Mouse (Mus musculus) heart, adult 8-10 months (tissue): ENCODE measurements around the gene Fads6. TPM values are rescaled to one million over a fixed set of nuclear protein-coding genes. Genes with fewer than 3 reads are reported as not detected.

Source experiments
- DNase-seq: peaks from one replicate; pipeline ENCODE4 v3.0.0; 2022; ENCODE audit warnings: low spot score
- total RNA-seq, 4 experiments: library from RNA; stranded (reverse); gene quantifications; 2 replicates each; pipeline ENCODE4 v1.2.4; 2022

Gene Fads6
- 1 to 10 TPM; 2.0 to 3.5 (median 2.3) TPM for total RNA-seq

DNA sequence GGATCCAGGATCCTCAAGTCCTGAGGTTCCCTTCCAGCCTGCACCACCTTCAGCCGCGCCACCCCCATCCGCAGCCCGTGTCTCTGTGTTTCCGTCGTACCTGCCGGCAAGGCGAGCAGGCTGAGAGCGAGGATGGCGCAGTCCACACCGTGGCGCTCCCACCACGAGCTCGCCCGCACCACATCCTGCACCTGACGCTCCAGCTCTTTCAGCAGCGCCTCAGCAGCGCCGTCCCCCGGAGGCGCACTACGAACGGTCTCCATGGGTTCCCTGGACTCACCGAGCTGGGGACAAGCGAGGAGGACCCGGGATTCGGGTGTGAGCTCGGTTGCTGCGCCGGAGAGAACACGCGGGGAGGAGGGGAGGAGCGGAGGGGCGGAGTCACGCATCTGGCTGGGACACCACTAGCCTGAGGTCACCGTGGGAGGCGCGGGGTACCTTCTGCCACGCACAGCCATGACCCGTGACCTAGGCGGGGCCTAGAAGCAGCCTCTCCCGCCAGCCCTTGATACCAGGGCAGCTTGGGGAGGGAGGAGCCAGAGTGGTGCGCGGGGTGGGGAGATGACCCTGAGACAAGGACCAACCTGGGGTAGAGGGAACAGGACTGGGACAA is at the start of gene Fads6:
TSS of gene Fads6 (minus strand) at position 450 of the 613 bp plus-strand sequence.
- no peak for DNase-seq

DNA sequence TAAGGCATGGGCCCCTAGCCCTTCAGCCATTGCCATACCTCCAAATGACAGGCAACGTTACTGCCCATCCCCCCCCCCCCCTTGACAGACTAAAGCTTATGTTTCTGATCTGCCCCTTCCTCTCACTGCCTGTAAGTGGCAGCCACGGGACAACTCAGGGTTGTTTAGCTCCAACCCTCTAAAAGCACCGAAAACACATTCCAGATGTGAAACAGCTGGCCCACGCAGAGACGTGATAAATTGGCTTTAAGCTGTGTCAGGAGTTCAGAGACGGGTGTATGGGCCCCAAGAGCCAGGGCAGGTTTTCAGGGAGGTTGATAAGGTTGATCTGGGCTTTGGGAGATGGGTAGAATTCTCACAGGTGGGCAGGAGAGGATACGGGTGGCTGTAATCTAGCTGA is 48.1 kb upstream of the Fads6 start:
- DNase-seq = no peak

GRCm38 (mm10) chr11:115344967-115345366 is 47.5 kb upstream of the Fads6 start:
- DNase-seq = no peak

GRCm38 (mm10) chr11:115341866-115342265 is 44.4 kb upstream of the Fads6 start:
- DNase-seq = no peak

DNA sequence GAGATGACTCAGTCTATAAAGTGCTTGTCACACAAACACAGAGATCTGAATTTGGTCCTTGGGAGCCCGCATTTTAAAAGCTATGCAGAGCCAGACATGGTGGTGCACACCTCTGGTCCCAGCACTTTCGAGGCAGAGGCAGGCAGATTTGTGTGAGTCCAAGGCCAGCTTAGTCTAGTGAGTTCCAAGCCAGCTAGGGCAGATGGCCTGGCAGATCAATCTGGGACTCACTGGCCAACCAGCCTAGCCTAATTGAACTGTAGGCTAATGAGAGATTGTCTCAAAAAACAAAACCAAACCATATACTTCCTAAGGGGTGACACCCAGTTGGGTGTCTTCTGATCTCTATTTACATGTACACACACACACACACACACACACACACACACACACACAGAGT is 43.8 kb upstream of the Fads6 start:
- no peak for DNase-seq

DNA sequence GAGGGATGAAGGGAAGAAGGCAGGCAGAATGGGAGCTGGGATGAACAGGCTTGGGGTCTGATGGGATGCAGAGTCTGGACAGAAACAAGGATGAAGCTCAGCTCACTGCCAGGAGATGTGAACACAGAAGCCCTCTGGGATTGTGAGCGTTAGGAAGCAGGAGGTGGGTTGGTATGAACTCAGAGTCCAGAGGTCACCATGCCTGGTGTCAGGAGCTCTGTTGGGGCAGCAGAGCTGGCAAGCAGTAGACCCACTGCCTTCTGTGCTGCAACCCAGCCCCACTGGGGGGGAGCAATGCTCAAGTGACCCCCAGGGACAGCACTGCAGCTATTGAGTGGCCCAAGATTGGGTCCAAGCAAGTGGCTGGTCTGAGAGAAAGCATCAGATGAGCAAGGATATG is 40.4 kb upstream of the Fads6 start:
- DNase-seq = no peak

GRCm38 (mm10) chr11:115337350-115337749 is 39.9 kb upstream of the Fads6 start:
- DNase-seq = no peak

GRCm38 (mm10) chr11:115336115-115336514 is 38.7 kb upstream of the Fads6 start:
- no peak for DNase-seq

DNA sequence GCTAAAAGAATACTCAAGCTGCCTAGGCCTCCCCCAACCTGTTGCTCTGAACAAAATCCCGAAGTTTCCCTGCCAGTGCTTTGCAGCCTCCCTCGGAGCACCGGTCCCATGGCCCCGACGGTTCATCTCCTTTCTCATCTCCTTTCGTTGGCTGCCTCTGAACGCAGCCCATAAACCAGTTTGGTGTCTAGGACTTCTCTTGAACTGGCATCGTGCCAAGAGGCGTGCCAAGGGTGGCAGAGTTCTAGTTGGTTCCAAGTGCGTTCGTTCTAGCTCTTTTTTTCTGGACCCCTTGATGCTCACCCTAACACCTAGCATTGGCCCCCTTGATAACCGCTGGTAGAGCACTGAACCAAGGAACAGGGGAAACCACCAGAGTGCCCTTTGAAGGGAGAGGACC is 37.8 kb upstream of the Fads6 start:
- DNase-seq = no peak

DNA sequence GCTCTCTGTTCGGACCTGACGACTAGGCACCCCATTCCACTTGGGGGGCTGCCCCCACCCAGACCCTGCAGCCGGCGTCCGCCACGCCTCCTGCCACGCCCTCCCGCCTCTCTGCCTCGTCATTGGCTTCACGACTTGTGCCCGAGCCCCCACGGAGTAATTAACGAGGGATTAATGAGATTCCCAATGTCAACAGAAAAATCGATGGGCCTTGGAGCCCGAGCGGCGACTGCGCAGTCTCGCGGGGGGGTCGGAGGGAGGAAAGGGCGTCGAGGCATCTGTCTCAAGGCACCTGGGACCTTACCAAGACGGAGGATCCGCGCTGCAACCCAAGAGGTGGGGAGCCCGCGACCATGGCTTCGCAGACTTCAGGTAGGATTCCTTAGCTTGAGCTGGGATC is 37.1 kb upstream of the Fads6 start, which contains the start of gene Otop3:
TSS of gene Otop3 (plus strand) at position 201 of the 400 bp plus-strand sequence.
- DNase-seq = no peak

GRCm38 (mm10) chr11:115329339-115329738 is 31.9 kb upstream of the Fads6 start:
- no peak for DNase-seq

DNA sequence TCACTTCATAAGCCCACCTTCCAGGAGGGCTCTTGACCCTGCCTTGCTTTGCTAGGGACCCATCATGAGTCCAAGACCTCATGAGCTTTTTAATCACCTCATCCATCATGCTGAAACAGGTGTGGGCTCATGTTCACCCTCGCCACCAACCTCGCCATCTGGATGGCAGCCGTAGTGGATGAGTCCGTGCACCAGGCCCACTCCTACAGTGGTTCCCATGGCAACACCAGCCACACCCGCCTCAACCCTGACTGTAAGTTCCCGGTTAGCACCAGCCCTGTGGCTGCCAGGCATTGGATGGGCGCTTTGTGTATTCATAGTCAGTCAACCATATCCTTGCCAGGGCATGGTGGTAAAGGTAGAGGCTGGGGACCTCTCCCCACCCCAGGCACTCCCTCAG is 29.3 kb upstream of the Fads6 start:
- no peak for DNase-seq

GRCm38 (mm10) chr11:115323354-115323753 is 25.9 kb upstream of the Fads6 start:
- DNase-seq = no peak

- DNase-seq = peak; percentile 27
Measured at GRCm38 (mm10) chr11:115321906-115322693, 24.6 kb upstream of the Fads6 start, which contains the start of gene Ush1g. TSS of gene Ush1g (minus strand) at chr11:115322041.

- DNase-seq = no peak
Measured at GRCm38 (mm10) chr11:115319704-115320383, 22.4 kb upstream of the Fads6 start.

DNA sequence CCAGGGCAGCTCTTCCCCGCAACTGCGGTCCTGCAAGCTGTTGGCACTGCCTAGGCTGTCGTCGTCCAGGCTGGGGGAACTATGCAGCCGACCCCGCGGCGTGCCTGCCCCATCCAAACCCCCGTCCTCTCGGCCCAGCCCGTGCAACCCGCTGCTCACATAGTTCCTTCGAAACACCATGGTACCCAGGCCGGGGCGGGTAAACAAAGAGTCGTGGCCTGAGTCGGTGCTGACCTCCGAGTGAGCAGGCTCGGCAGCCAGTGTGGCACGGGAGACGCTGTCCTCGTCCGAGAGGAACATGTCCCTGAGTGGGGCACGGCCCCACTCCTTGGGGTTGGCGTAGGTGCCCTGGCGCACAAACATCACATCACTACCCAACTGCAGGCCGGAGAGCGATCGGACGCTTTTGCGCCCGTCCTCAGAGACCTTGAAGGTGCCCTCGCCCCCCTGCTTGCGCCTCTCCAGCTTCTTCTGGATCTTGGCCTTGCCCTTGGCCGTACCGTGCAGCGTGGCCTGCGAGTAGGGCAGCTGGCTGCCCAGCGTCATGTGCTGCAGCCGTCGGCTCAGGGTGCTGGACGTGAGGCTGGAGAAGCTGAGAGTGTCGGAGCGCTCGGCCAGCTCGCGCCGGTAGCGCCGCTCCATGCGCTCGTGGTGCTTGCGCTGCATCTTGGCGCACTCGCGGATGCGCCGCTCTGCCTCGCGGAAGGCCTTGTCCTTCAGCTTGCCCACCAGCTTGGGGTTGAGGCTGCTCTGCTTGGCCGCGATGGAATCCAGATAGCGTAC is 21.0 kb upstream of the Fads6 start:
- DNase-seq = no peak

DNA sequence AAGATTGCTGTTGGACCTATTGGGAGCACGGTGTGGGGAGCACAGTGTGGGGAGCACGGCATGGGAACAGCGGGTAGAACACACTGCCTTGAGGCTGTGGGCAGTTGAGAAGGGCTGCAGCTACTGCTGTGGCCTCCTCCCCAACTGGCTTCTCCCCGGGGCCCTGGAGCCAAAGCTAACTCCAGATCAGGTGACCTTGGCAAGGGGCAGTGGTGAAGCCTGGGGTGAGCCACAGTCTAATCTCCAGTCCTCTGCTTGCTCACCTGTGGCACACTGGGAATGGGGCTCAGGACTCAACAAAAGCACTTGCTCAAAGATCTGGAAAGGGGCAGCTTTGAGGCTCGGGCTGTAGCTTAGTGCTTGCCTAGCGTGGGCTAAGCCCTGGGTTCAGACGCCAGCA is 19.7 kb upstream of the Fads6 start:
- DNase-seq = no peak

GRCm38 (mm10) chr11:115314249-115314648 is 16.8 kb upstream of the Fads6 start:
- no peak for DNase-seq

GRCm38 (mm10) chr11:115308781-115309180 is 11.3 kb upstream of the Fads6 start:
- no peak for DNase-seq

DNA sequence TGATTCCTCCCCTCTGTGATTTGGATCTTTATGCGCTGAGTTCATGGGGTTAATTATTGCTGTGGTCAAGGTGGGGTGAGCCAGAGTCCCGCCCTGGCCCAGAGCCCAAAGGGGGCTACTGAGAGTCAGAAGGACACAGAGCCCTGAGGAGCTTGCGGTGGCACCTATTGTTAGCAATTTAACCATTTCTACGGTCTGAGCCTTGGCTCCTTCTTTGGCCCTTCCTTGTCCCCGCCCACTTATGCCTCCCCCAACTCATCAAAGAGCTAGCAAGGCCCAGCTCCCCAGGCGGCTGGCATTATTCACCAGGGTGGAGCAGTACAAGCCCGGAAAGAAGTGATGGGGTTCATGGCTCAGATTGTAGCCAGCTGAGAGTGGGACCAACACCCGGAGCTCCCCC is 9.4 kb upstream of the Fads6 start, which contains the start of gene Otop2:
TSS of gene Otop2 (plus strand) at position 301 of the 400 bp plus-strand sequence.
- no peak for DNase-seq

GRCm38 (mm10) chr11:115303167-115303566 is 5.7 kb upstream of the Fads6 start:
- DNase-seq = no peak

- DNase-seq = no peak
Measured at GRCm38 (mm10) chr11:115301351-115301750, 3.9 kb upstream of the Fads6 start.
